Mouse (Mus musculus) gastrocnemius, postnatal 25 days (tissue): ENCODE data around the gene Ston2. TPM values are rescaled to one million over a fixed set of nuclear protein-coding genes. Genes with fewer than 3 reads are reported as not detected.
"Not testable (repeated sequence)": the region's sequence is repeated elsewhere in the genome, so short reads cannot be mapped to it uniquely, and the experiment has no call there.

Experiments used
- DNase-seq: peaks from one replicate; pipeline ENCODE4 v3.0.0; 2022
- total RNA-seq, 2 experiments: library from RNA; stranded (reverse); gene quantifications; 1 replicate in 1 of 2; 2 replicates in 1 of 2; pipeline ENCODE4 v1.2.3; 2021

Ston2 gene
- total RNA-seq, 2 experiments from 2014 or later = 37.9 to 46.2 TPM

DNA sequence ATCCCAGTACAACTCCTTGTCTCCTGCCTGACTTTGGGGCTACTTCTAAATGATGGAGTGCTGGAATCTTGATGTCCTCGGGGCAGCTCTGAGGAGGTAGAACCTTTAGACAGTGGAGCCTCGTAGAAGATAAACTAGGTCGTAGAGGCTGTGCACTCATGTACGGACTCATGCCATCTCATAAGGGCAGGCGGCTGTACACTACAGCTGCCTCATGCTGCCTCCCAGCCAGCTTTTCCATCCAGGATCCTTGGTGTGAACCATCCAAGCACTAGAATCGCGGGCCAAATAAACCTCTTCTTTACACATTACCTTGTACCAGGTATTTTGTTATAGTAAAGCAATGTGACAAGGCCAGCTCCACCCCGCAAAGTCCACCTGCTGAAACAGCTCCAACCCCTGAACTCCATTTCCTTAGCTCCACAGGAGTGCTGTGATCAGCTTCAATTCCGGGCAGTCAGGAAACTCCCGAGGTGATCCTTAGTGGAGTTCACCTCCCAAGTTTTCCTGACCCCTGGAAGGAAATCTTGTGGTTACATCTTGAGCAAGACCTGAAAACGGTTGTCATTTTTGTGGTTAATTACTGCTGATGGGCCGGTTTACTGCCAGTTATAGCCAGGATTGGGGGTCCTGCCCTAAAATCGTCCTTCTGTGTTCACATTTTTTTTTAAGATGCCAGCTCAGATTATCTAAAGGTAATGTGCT lies 36.1 kb downstream of the Ston2 start:
- no peak for DNase-seq

DNA sequence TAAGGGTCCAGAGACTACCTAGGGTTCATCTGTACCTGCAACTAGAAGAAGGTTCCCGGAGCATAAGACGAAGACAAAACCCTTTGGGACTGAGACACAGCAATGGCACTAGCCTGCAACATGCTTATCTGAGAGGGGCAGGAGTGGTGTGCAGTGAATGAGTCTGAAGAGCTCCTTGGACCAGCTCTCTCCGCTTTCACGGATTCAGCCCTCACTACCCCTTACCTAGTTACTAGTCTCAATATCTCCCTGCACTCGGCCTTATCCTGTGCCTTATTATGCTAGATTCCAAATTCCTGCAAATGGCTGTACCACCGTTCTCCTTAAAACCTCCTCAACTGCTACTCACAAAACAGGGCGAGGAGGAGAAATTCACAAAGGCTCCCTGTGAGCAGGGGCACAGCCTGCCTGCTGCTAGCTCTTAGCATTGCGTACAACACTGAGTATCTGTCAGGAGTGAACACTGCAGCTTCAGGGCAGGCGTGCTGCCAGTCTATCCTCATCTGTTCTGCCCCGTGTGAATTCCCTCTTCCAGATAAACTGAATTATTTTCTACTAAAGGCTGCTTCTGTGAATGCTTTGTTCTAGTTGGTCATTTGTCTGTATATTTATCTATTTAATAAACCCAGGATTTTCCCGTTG lies 38.5 kb downstream of the Ston2 start:
- no peak for DNase-seq

DNA sequence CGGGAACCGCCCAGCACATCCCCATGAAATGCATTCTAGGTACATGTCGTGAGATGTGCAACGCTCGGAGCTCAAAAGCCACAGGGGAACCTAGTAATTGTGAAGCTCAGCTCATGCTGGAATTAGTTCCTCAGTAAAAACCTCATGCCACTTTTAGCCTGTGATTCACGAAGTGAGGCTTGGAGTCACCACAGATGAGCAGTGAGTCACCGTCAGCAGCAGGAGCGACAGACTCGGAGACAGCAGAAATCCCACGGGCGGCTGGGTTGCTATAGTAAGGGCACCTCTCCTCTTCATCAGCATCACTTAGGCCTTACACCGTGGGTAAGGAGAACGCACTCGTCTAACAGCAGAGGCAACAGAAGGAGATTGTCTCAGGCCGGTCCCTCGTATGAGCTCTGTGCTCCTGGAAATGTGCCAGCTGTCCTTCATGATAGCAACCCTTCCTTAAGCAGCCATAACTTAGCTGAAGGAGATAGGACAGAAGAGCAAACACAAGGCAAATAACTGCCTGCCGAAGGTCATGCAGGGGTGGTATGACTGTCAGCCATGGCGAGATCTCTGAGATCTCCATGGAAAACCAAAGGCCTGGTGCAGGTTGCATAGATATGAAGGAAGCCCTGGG lies 39.8 kb downstream of the Ston2 start:
- no peak for DNase-seq

DNA sequence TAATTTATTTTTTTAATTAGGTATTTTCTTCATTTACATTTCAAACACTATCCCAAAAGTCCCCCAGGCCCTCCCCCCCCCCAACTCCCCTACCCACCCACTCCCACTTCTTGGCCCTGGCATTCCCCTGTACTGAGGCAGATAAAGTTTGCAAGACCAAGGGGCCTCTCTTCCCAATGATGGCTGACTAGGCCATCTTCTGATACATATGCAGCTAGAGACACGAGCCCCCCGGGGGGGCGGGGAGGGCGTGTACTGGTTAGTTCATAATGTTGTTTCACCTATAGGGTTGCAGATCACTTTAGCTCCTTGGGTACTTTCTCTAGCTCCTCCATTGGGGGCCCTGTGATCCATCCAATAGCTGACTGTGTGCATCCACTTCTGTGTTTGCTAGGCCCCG lies 41.3 kb downstream of the Ston2 start:
- not testable (repeated sequence) for DNase-seq

DNA sequence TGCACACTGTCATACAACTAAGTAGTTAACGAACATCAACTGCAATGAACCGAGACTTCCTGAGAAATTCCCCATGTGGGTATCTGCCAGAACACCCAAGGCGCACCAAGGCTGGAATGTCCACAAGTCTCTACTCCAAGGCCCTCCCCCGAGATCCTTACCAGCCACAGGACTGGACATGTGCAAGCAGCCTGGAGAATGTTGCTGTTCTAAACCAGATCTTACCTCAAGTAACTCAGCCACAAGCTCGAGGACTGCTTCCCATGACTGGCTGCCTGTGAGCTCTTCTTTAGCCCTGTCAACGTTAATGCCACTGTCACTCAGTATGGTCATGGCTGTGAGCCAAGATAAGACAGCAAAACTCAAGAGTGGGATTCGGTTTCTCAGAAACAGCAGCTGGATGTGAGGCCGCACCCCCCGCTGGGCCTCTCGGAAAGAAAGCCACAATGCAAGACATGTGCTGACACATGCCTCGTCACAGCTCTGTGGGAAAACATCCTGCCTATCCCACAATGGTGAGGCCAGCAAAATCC lies 42.4 kb downstream of the Ston2 start:
- DNase-seq = peak; percentile 34

DNA sequence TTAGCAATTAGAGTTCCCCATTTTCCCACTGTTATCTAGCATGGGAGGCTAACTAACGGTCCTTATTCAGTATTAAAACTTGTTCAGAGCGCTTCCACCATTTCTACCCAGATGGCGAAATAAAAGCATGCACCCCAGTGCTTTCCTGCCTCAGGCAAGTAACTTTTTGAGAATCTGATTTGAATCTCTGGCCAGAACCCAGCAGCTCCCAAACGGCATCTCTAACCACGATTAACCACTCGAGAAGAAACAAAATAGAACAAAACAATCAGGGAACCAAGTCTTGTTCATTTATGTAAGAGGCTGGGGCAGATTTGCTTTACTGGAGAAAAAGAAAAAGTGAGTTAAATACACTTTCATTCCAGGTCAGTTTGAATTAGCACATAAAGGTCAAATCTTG lies 44.1 kb downstream of the Ston2 start:
- no peak for DNase-seq

DNA sequence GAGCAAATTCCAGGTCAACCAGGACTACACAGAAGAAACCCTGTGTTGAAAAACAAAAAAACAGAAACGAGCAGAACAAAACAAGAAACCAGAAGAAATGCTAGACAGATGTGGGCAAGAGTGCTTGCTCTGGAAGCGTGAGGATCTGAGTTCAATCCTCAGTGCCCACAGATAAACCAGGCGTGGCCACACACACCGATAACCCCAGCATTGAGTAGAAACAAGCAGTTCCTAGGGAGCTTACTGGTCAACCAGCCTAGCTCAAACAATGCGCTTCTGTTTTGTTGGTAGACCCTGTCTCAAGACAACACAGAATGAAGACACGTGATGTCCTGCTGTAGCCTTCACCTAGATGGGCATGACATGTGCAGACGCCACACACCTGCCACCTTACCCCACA lies 45.3 kb downstream of the Ston2 start:
- no peak for DNase-seq

DNA sequence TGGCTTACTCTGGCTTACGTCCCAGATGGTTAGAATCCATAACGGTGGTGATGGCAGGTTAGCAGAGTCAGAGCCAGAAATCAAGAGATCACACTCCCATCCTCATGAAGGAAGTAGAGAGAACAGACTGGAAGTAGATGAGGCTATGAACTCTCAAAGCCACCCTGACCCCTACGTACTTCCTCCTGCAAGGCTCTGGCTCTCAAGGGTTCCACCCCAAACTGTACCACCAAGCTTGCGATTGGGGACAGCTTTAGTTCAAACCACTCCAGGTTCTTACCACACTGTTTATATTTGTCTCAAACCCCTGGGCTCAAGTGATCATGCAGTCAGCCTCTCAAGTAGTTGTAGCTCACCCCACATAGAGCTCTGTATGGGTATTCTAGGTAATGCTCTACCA lies 49.8 kb downstream of the Ston2 start:
- DNase-seq = no peak

DNA sequence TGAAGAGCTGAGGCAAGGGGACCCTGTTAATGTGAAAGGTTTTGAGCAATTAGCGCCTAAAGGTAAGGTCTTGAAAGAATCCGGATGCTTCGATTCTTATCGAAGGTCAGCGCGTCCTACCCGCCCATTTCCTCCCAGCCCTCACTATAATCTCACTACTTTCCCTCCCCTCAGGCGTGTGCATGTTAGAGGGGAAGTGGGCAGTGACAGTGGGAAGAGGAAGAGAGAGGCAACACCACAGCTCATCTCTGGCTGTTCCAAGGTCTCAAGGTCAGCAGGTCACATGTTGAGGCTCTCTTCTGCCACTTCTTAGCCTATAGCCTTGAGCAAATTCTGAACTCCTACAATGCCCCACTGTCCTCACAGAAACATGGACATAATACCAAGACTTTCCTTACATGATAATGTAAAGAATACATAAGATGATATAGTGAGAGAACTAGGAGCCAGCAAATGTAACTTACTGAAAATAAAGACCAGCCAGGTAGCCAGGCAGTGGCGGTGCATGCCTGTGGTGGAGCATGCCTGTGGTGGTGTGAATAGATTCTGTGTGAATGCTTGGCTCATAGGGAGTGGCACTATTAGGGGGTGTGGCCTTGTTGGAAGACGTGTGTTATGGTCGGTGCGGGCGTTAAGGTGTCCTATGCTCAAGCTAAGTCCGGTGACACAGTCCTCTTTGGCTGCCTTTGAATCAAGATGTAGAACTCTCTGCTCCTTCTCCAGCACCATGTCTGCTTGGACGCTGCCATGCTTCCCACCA lies 51.8 kb downstream of the Ston2 start:
- no peak for DNase-seq

DNA sequence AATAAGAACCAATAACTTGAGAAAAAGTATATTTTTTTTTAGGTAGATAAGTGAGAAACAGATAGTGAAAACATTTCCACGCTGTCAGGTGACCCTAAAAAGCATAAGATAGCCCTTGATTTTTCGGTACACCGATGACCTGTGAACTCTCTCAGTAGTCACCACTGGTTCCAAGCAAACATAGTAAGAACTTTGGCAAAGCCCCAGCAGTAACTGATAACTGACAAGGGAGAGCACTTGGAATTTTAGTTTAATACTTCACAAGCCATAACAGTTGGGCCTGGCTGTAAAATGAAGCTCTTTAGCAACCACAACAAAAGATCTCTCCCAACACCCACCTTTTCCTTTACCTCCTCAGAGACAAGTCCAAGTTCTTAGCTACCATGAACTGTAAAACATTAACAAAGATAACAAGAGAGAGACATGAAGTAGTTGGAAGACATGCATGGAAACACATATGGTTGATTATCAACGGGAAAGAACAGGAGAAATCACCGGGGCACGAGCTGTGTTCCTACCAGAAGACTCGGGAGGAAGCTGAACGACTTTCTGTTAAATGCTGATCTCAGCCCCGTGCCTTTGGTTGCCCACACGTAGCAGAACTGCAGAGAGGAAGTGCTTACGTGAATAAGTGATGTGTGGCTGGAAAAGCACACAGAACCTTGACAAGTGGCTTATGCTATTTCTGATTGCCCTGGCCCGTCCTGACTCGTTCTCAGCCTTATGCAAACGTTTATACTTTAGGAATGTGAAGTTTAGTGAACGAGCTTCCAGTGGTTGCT lies 53.8 kb downstream of the Ston2 start:
- DNase-seq = no peak

DNA sequence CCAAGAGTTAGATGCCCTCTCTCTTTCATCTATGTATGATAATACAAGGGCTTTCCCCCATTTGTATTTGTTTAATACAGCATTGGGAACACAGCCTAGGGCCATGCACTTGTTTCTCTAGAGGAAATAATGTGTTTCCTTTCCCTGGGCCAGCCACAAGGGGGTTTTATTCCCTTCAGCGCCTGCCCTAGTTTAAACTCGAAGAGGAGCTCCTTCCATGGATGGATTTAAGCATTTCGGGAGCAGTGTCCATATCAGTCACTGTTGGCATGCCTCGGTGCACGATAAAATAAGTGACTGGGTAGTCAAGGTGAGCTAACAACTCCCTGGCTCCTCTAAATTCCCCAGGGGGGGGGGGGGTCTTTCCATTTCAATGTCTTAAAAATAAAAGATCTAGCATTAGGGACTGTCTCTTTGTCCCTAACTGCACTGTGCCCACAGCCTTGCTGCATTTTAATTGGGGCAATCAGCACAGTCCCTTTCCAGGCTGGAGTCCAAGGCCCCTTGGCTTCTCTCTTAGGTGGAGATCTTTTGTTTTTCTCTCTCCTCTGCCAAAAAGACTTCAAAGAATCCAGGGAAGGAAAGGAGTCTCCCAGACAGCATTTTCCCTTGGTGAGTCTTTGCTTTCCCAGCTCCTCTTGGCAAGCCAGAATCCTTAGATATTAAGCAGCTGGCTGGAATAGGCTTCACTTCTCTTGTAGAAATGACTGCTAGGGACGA lies 55.3 kb downstream of the Ston2 start:
- no peak for DNase-seq

DNA sequence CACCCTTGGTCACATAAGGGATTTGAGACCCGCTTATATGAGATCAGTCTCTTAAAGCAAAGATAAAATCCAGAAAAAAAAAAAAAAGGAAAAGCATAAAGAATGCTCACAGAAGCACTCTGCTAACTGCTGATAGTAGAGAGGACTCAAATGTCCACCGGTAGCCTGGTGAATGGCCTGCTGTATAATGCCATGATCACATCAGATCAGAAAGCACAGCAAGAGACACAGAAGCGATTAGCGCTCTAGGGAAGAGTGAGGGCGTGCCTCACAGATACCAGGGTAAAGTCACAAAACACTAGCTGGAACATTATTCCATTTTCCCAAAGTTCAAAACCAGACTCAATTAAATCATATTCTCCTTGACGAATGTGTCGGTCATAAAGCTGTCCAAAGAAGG lies 62.0 kb downstream of the Ston2 start:
- DNase-seq = no peak

DNA sequence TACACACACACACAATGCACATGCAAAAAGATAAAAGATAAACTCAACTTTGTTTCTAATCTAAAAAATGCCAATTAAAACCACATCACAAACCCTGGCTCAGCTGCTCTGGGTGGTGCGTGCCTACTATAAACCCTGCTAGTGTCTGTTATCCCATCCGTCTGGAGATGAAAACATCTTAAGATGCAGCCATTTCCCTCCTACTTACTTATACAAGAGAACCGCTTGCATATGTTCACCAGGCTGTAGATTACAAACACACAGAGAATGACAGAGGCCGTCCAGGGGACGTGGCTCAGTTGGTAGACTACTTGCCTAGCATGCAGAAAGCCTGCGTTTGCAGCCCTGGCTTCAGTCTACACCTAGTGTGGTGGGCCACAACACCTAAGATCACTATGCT lies 64.3 kb downstream of the Ston2 start:
- no peak for DNase-seq

DNA sequence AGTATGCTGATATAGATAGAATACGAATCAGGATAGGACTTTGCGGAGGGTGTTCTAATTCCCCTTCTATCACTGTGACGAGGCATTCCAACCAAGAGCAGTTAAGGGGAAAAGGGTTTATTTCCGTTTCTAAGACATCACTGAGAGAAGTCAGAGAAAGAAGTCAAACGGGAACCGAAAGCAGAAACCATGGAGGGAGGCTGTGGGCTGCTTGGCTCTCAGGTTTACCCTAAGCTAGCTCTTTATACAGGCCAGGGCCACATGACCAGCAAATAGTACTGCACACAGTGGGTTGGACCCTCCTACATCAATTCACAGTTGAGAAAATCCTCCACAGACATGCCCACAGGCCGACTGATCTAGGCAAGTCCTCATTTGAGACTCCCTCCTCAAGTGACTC lies 69.1 kb downstream of the Ston2 start:
- no peak for DNase-seq

DNA sequence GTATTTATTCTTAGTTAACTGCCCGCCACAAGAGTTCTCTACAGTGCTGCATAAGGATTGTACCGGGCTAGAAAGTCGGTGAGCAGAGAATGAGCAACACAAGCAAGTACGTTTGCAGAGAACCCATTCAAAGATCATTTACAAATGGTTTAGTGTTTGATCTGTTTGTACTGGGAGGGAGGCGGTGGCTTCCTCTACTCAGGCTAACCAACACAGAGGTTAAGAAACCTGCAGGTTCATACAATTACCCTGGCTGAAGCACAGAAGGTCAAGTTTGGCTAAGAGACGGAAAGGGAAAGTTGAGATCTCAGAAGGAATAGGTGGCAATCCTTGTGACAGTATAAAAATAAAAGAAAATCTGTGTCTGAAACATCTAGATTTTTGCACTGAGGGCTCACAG lies 72.5 kb downstream of the Ston2 start:
- DNase-seq = no peak

DNA sequence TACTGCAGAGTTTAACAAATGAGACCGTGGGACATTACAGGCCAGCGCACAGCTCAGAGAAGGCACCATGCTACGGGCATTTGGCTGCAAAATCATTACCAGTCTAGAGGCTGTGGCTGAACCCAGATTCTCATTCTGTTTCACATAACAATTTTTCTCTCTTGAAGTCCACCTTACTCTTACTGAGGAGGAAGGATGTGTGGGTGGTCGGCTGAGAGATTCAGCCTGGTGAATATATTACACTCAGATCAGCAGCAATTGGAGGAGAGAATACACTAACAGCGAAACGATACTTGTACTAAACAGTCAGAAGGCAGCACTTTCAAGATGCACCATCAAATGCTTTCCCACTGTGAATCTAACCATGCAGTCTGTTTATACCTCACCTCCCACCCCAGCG lies 74.8 kb downstream of the Ston2 start:
- DNase-seq = no peak

DNA sequence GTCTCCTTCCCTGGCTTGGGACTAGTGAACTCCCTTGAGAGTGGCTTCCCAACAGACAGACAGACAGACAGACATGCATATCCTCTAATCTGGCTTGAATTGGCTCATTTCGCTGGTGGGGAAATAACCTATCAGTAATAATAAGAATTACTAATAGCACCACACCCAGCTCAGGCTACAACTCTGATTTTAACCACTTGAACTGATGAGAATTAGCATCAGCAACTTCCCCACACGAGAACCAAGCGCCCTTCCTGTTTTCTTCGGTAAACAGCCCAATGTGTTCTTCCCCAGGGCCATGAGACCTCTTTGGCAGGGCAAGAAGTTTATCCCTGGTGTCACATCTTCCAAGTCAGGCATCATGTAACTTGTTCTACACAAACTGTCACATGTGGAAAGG lies 76.5 kb downstream of the Ston2 start:
- DNase-seq = no peak

DNA sequence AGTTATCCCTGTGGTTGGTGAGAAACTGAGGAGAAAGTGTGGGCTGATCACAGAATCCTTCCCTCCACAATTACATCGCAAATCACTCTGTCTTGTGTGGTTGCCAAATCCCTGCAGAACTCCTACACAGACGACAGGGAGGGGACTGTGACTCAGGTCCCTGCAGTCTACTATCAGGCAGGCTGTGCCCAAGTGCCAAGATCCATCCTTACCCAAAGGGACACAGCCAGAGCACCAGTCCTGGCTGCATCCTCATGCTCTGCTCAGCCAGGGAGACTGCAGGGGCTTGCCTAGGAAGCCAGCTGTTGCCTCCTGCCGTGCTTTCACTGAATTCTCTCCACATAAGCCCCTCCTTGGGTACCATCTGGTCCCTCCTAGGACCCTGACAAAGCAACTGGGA lies 77.3 kb downstream of the Ston2 start:
- no peak for DNase-seq

DNA sequence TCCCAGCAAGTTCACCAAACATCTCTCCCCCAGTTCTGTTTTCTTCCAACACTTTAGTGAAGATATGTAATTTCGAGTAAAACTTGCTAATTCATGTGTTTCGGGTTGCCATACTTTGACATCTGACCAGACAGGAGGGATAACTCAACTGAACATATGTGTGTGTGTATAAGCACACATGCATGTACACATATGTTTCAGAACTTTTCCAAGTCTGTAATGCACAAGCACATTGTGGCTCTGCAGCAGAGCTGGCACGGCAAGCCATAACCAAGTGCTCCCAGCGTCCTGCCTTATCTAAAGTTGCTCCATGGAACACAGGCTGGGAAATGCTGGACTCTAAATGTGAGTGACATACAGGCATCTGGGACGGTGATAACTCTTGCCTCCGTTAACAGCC lies 78.6 kb downstream of the Ston2 start:
- DNase-seq = no peak

DNA sequence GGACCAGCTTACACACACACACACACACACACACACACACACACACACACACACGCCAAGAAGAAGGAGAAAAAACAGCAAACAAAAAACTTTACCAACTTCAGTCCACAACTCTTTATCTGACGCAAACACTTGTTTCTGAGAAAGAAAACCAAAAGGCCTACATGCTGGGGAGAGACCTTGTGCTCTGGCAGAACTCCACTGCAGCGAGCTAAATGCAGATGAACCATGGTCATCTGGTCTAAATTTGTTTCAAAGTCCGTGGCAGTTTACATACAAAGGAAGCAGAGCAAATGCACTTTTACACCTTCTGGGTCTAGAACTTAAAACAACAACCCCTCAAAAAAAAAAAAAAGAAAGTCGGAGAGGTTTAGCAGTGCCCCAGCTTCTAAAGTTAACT lies 79.0 kb downstream of the Ston2 start:
- DNase-seq = no peak

DNA sequence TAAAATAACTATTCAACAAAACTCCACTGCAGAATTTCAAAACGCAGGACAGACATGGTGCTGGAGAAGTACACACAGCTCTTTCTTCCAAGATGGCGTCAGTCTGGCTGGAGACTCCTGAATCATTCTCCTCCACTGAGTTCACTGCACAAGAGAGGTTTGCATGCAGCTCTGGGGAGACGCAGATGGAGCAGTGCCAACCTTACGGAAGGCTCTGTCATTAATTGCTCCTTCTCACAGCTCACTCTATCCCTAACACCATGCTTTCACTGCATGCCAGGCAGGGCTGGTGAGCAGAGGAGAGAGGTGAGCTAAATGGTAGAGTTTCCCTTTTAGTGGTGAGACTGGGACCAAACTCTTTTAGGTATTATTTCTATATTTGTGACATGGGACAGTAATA lies 80.4 kb downstream of the Ston2 start:
- no peak for DNase-seq
